22 mouse cellular contexts compared by ENCODE assay signal in genomic region chr15:26842216-26842615, GRCm38 (mm10). TPM values are rescaled to one million over a fixed set of nuclear protein-coding genes. Genes with fewer than 3 reads are reported as not detected.
A peak's percentile ranks its signal among the peaks of the same experiment; 100 is the strongest.
DNase-seq lines count a peak whose midpoint lies in the region; ATAC-seq lines count a peak whose summit lies in the region.
"Had no signal": no experiment of that assay in that cellular context is flagged by ENCODE, and none has a peak within 500 bp of the region (broad histone marks: within the 10 kb centered on the region; RNA-seq: fewer than 3 reads in every experiment).

No protein-coding gene starts in this region.

- no peaks in the 10 kb centered on the region for H3K9me3 ChIP-seq in kidney, embryonic 14.5 days (ENCODE audit: control insufficient read depth, low read length)
- H3K9me3 ChIP-seq: embryonic facial prominence, embryonic 15.5 days; forebrain, embryonic 10.5 days; heart, embryonic 13.5 days; hindbrain, embryonic 13.5 days; intestine, embryonic 15.5 days; limb, embryonic 12.5 days; liver, embryonic 12.5 days had no signal

- peak; percentile 47 to 49 for DNase-seq in cerebellum, postnatal 10 days
- no peak for DNase-seq in cerebellum, adult 8-10 months
- peak; percentile 13 for DNase-seq in kidney, adult 18-20 months
- peak; percentile 12 for DNase-seq in MN1 (ENCODE audit: low spot score)
- DNase-seq in kidney, adult 9 months: peak; percentile 38
- DNase-seq in T-cell, adult 2 months (ENCODE audit: low spot score): no peak
- DNase-seq in right cerebral cortex, postnatal 25 days: no peak
- DNase-seq: cerebellum, adult 18-20 months; gastrocnemius, postnatal 10 days; lung, embryonic 14.5 days; lung, postnatal 36 days; right cerebral cortex, postnatal 4 days had no signal

- no peaks in the 10 kb centered on the region for H3K36me3 ChIP-seq in kidney, embryonic 14.5 days (ENCODE audit: control insufficient read depth, insufficient read depth, low read length)
- H3K36me3 ChIP-seq: embryonic facial prominence, embryonic 15.5 days; forebrain, embryonic 10.5 days; heart, embryonic 13.5 days; hindbrain, embryonic 13.5 days; intestine, embryonic 15.5 days; limb, embryonic 12.5 days; liver, embryonic 12.5 days had no signal

- no peak overlapping the region for H3K9ac ChIP-seq in kidney, embryonic 14.5 days (ENCODE audit: low read depth, low read length)
- H3K9ac ChIP-seq: embryonic facial prominence, embryonic 15.5 days; heart, embryonic 13.5 days; hindbrain, embryonic 13.5 days; intestine, embryonic 15.5 days; limb, embryonic 12.5 days; liver, embryonic 12.5 days; lung, embryonic 14.5 days had no signal

- ATAC-seq in kidney, embryonic 14.5 days (ENCODE audit: low FRiP score, low TSS enrichment): no peak
- ATAC-seq: intestine, embryonic 15.5 days; liver, embryonic 12.5 days; midbrain, embryonic 16.5 days had no signal

- no peak overlapping the region for H3K27ac ChIP-seq in kidney, embryonic 14.5 days (ENCODE audit: low read depth, low read length)
- H3K27ac ChIP-seq: embryonic facial prominence, embryonic 15.5 days; forebrain, embryonic 10.5 days; heart, embryonic 13.5 days; hindbrain, embryonic 13.5 days; intestine, embryonic 15.5 days; limb, embryonic 12.5 days; liver, embryonic 12.5 days had no signal

- no peaks in the 10 kb centered on the region for H3K4me1 ChIP-seq in kidney, embryonic 14.5 days (ENCODE audit: control insufficient read depth, insufficient read depth, low read length)
- H3K4me1 ChIP-seq: forebrain, embryonic 10.5 days; heart, embryonic 13.5 days; intestine, embryonic 15.5 days; liver, embryonic 12.5 days had no signal

- no peaks in the 10 kb centered on the region for H3K27me3 ChIP-seq in kidney, embryonic 14.5 days (ENCODE audit: control insufficient read depth, insufficient read depth, low read length)
- H3K27me3 ChIP-seq: CH12.LX; embryonic facial prominence, embryonic 15.5 days; heart, embryonic 13.5 days; hindbrain, embryonic 13.5 days; intestine, embryonic 15.5 days; limb, embryonic 12.5 days; liver, embryonic 12.5 days had no signal

- WGBS in kidney, embryonic 14.5 days: 76% methylated on average over 6 of the region's 6 CpGs

- no peak overlapping the region for H3K4me3 ChIP-seq in kidney, embryonic 14.5 days (ENCODE audit: low read length)
- H3K4me3 ChIP-seq: embryonic facial prominence, embryonic 15.5 days; forebrain, embryonic 10.5 days; heart, embryonic 13.5 days; hindbrain, embryonic 13.5 days; intestine, embryonic 15.5 days; limb, embryonic 12.5 days; liver, embryonic 12.5 days had no signal

- no peak overlapping the region for H3K4me2 ChIP-seq in kidney, embryonic 14.5 days (replicated peaks; ENCODE audit: low read depth, low read length)
- H3K4me2 ChIP-seq: embryonic facial prominence, embryonic 15.5 days; heart, embryonic 13.5 days; hindbrain, embryonic 13.5 days; intestine, embryonic 15.5 days; limb, embryonic 12.5 days; liver, embryonic 12.5 days; lung, embryonic 14.5 days had no signal

RNA-seq across cellular contexts. Expression of gene Fbxl7, which starts 53.2 kb away (rescaled TPM):
- 23.2 and 24.1 TPM in 2 replicates for polyA plus RNA-seq in kidney, embryonic 14.5 days (2014; fragmentation: Nextera tagmentation; extraction: Ambion mirVana)

Comparison
In these comparisons a context has a peak if more than half of its experiments do, and no peak if none do; other contexts are left out.
1. DNase-seq: peak in cerebellum, postnatal 10 days (2 of 2), kidney, adult 18-20 months (single experiment), MN1 (single experiment) and kidney, adult 9 months (single experiment); none in cerebellum, adult 8-10 months (single experiment), T-cell, adult 2 months (single experiment) and right cerebral cortex, postnatal 25 days (single experiment).